Mouse (Mus musculus): ENCODE results near the gene Capn1.

Capn1 gene

DNA sequence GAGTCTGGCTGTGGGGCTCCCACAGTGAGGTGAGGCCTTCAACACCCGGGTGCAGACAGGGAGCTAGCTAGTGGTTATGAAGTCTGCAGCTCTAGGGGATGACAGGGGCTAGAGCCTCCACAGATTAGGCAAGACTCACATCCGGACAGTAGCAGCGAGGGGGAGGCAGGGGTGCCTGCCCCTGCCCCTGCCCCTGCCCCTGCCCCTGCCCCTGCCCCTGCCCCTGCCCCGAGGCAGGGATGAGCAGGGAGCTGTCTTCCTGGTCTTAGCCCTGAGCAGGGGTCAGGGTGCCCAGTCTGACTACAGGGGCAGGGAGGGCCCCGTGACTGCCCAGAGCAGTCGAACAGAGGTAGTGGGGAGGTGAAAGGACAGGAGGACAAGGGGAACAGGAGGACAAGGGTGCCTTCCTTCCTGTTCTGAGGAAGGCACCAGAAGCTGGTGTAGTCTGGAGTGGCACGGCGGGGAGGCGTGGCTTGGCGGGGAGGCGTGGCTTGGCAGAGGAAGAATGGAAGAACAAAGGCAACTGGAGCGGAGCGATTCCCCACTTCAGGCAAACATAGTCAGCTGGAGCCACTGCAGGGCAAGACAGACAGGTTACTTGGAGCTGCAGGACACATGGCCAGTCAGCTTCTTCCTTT lies 26.8 kb downstream of the Capn1 start:
- DNase-seq = peak; percentile 73 to 76

DNA sequence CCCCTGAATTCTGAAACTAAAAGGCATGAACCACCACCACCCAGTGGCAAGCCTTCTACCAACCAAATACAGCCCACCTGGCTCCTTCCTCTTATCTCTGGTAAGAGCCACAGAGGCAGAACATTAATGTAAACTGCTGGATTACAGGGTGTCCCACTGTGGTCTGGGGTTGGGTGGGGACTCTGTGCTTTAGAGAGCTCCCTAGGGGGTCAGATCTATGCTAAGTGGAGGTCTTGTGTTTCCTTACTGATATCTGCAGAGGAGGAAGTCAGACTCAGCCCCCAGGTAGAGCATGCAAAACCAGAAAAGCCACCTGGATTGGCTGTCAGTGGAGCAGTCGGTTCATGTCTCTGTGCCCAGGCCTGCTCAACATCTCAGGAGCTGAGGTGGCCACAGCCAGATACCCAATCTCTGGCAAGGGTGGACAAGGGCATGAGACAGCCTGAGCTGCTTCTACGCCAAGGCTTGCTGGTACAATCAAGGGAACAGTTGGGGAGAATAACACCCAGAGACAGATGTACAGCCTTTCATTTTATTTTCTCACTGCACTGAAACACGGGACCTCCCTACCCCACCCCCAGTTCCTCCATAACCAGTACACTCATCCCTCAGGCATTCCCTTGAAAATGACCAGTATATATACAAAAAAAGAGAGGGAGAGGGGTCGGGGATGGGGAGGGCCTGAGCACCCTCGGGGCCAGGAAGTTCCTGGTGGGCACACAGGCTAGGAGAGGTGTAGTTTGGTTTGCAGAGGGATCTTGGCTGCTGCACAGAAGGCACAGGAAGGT lies 27.5 kb downstream of the Capn1 start:
- peak; percentile 31 to 34 for DNase-seq

DNA sequence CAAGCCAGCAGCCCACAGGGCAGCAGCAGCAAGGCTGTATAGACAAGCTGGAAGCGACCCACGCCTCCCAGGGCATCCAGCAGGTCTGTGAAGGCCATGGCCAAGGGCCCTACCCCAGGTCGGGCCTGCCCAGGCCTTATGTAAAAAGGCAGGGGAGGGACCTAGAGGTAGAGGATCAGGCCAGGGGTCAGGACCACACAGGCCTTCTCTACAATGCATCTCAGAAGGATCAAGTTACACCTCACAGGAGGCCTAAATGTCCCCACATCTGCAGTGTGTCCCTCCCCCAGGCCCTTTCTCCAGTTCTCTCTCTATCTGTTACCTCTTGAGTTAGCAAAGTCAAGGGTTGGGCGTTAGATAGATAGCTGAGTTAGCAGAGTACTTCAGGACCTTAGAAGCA lies 29.7 kb downstream of the Capn1 start, which contains the start of gene Slc22a20:
Gene Slc22a20 (minus strand): TSS at position 101 of the 400 bp plus-strand sequence.
- DNase-seq = no peak

DNA sequence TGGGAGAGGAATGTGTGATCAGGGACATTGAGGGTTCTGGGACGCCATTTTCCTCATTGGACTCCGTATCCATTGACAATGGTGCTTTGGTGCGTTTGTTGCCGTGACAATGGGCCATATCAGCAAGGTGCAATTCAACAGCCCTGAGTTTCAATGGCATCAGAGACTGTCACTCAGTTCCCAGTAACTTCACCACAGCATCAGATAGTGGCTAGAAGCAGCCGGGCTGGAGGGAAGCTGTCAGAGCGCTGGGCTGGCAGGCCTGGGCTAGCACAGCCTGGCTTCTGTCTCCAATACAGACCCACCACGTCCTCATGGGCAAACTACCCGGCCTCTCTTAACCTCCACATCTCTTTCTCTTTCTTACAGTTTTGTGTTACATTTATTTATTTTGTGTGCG lies 35.2 kb downstream of the Capn1 start:
- DNase-seq = no peak

DNA sequence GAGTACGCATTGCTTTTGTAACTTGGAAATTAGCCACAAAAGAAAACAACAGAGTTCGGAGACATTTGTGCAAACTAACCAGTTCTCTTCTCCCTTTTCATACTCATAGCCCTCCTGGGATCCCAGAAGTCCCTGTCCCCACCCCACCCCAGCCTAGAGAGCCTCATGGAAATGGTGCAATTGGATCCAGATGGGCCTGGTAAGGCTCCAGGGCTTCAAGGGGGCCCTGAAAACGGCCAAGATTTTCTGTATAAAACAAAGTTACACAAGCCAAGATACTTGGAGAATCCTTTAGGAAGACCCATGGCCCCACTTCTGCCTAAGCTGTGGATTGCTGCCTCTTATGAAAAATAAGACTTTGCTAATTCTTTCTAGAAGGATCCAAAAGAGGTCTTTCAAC lies 38.0 kb downstream of the Capn1 start:
- no peak for DNase-seq

DNA sequence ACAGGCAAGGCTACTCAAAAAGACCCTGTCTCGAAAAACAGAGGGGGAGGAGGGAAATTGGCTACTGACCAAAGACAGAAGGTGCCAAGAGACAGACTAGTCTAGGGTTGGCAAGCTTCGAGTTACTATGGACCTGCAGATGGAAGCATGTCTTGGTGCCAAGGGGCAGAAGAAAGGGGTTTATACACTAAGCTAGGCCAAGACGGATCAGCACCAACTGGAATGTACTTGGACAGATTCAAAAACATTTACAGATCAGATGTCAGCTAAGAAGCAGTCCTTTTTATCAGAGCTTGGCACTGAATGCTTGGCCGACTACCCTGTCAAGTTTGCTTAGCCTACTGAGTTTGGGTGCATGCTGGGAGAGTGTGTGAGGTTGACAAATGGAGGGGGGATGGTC lies 40.0 kb downstream of the Capn1 start:
- DNase-seq = no peak

DNA sequence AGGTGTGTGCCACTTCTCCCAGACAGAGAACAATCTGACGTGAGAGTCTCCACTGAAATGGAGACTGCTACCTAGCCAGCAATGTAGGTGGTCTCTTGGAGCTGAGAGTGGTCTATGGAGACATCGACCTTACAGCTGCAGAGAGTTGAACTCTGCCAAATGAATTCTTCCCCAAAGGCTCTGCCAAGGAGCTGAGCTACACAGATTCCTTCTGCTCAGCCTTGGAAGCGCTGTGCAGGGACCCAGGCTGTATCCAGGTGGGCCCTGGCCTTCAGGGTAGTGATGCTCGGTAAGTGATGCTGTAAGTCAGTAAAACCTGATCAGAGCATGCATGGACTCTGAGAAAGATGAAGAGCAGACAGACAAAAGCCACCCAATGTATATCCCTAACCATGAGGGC lies 40.6 kb downstream of the Capn1 start:
- DNase-seq = no peak

DNA sequence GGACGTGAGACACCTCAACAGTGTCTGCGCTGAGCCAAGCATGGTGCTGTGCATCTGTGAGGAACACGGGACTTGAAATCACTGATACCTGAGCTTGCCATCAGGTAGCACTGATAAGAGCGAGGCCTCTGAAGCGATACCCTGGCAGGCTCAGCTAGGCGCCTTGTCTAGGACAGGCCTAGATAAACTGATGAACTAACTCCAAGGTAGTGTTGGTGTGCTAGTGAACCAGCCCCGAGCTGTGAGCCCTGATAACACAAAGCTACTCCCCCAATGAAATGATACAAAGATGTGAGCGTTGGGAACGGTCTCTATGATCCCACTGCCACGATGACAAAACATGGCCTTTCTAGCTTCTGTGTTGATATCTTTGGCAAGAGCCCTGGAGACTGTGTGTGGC lies 48.0 kb downstream of the Capn1 start:
- DNase-seq = no peak

DNA sequence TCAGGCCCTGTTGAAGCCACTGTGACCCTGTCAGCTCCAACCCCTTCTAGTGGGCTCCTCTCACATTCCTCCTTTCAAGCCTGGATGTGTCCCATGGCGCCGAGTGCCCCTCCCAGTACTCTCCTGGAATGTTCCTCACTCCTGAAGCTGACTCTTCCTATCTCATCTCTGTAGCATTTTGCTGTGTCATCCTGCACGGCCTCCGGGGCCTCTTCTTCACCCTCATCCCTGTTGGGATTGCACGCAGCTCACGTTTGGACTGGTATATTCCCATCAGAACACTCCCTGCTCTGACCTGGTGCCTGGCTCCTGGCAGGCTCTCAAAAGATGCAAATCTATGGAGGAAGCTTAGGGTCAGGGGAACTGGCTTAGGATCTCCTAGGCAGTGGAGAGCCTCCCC lies 48.9 kb downstream of the Capn1 start:
- no peak for DNase-seq

DNA sequence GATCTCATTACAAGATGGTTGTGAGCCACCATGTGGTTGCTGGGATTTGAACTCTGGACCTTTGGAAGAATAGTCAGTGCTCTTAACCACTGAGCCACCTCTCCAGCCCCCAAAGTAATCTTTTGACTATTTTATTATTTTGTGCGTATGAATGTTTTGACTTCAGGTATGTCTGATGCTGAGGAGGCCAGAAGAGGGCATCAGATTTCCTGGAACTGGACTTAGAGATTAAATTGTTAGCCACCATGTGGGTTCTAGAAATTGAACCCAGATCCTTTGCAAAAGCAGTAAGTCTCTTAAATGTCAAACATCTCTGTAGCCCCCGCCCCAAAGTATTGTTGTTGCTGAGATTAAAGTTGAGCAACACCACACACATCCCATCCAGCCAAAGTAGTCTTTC lies 49.8 kb downstream of the Capn1 start:
- no peak for DNase-seq

DNA sequence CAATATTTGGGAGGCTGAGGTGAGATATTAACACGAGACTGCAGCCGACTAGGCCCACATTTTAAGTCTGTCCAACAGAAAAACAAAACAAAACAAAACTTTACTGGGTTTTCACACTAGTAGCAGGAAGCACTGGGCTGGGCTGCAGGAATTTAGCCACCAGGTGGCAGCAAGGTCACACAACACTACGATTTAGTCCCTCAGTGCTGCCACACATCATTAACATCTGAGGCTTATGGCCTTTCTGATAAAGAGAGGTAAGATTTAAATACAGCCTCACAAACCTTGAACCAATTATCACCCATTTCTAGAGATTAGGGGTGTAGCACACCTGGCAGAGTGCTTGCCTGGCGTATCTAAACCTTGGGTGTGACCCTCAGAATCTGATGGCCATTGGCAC lies 50.4 kb downstream of the Capn1 start:
- DNase-seq = peak; percentile 83

DNA sequence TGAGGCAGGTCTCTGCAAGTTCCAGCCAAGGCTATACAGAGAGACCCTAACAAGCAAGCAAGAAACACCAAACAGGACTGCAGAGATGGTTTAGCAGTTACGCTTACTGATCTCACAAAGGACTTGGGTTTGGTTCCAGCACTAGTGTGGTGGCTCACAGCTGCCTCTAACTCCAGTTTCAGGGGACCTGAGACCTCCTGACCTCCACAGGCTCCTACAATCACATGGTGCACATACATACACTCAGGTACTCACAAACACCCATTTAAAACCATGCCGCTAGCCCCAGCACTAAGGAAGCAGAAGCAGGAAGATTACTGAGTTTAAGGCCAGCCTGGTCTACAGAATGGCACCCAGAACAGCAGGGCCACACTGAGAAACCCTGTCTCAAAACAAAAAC lies 50.9 kb downstream of the Capn1 start:
- peak; percentile 12 to 13 for DNase-seq

DNA sequence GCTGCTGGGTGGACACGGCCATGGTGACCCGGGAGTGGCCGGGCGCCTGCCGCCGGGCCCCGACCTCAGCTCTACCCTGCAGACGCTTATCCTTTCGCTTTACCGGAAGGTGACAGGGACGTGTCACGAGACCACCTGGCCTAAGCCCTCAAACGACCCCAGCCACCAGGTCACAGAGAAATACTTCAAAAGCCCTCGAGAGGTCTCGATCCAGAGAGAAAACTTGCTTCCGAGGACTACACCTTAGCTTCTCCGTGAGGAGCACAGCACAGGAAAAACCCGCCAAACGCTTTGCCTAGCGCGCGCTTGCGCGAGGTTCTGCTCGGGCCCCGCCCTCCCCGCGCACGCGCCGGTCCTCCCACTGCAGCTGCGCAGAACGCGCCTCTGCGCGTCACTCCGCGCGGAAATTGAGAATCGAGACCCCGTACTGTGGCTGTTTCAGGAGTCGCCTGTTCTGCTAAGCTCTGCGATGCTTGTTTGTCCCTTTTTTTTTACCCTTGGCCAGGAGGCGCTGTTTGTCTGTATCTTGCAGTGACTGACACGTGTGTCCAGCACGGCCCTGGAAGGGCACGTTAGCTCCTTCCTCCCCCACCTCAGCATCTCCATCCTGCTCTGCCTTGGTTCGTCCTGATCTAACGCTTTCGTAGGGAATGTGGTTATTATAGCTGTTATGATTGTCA lies 51.7 kb downstream of the Capn1 start, which contains the start of gene Pola2:
Gene Pola2 (minus strand): TSS at position 320 of the 680 bp plus-strand sequence.
- DNase-seq = peak; percentile 92 to 94

DNA sequence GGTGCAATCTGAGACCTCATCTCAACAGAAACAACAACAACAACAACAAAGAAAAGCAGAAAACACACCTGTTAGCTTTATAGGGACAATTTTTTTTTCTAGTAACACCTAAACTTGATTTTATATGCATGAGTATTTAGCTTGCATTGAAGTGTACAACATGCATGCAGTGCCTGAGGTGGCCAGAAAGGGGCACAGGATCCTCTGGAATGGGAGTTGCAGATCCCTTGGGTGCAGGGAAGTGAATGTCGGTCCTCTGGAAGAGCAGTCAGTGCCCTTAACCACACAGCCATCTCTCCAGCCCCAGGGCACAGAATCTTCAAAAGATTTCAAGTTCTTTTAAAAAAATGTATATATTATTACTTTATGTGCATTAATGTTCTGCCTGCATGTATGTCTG lies 53.0 kb downstream of the Capn1 start:
- DNase-seq = no peak

DNA sequence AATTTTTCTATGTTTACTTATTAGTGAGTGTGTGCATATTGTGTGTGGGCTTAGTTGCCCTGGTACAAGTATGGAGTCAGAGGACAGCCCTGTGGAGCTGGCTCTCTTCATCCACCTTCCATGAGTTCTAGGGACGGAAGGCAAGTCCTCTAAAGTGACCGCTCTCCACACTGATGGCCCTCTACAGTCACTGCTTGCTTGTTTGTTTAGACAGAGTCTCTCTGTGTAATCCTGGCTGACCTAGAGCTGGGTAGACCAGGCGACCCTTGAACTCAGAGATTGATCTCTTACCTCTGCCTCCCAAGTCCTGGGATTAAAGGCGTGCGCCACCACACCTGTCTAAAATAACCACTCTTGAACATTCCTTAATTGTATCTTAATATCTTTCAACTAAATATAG lies 58.3 kb downstream of the Capn1 start:
- no peak for DNase-seq

DNA sequence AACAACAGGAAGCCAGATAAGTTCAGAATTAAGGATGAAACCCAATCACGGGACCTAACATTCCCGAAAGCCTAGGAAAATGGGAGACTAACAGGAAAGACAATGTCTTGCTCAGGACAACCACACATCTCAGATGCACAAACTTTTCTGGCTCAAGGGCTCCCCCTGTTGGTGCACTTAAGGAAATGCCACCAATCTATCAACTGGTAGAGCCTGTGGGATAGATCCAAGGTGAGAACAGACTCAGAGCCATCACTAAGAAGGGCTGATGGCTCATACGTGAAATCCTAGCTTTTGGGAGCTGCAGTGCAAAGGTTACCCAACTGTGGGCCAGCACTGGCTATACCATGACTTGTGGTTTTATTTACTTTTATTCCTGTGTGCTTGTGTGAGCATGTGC lies 59.0 kb downstream of the Capn1 start:
- DNase-seq = peak; percentile 84

DNA sequence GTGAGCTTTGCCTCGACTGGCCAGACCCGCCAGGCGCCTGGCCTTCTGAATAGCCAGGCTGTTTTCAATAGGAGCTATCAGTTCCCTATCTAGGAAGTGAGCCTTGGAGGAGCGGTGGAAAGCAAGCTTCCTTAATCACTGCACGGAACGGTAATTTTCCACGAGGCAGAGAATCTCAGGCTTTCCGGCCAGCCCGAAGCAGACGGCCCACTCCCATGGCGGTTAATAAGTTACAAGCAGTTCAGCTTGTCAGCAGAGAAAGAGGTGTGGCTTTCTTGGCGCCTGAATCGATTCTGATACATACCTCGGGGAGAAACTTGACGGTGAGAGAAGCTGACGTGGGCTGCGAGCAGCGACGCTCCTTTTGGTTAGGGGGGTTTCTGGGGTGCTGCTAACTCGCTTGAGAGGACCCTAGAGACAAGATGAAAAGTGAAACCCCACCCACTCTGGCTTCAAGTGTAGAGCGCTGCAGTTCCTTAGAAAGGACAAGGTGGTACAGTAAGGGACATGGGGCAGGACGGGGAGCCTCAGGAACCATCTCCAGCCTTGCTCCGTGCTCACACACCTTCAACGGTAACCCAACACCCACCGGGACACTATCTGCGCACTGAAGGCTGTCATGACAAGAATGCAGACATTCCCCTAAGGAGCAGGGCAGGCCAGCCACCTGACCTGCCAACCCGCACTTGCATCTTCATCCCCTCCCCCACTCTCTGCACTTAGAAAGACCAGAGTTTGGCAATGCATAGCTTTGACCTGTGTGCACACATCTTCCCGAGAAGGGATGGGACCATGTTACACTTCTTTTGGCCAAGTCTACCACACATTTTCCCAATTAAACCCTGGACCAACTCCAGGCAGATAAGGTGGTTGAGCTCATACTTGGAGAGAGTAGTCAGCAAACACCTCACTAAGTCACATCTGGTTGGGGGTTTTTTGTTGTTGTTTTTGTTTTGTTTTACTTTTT lies 59.7 kb downstream of the Capn1 start:
- no peak for DNase-seq

DNA sequence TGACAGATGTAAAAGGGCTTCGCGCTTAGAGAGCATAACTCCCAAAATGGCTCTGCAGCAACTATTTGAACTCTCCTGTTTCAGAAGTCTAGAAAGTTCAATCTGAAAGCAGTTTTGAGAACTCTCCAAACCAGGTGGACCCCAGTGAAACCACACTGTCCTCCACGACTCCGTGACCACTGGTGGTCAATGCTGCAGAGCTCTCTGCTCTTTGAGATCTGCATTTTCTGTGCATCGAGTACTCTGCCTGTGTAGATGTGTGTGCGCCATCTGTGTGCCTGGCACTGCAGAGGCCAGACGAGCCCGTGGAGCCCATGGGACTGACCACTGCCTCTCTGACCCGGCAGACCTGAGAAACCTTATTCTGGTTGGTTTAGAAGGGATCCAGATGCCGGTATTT lies 60.8 kb downstream of the Capn1 start:
- DNase-seq = no peak

DNA sequence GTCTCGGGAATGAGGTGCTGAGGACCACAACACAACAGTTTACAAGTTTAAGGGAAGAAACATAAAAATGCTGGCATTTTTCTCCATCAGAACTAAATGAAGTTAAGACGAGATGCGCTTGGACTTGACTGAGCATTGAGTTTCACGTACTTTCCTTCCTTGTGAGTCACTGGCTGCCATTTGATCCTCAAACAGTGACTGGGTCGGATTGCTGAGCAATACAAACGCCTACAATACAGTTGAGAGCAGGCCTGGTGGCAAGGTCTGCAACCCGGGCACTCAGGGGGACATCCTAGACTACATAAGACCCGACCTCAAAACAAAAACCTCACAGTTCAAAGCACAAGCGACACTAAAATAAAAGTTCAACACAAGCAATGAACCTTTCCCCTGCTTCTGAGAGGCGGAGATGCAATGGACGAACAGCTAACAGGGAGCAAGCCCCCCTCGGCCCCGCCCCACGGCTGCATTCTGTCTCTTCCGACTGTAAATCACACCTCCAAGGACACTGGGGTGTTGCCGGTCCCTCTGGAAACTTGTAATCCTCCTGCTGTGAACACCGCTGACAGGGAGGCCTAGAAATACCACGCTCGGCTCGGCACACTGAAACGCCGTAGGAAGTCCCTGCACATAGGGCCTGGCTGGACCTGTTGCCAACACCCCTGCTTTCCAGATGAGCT lies 61.5 kb downstream of the Capn1 start:
- DNase-seq = no peak

DNA sequence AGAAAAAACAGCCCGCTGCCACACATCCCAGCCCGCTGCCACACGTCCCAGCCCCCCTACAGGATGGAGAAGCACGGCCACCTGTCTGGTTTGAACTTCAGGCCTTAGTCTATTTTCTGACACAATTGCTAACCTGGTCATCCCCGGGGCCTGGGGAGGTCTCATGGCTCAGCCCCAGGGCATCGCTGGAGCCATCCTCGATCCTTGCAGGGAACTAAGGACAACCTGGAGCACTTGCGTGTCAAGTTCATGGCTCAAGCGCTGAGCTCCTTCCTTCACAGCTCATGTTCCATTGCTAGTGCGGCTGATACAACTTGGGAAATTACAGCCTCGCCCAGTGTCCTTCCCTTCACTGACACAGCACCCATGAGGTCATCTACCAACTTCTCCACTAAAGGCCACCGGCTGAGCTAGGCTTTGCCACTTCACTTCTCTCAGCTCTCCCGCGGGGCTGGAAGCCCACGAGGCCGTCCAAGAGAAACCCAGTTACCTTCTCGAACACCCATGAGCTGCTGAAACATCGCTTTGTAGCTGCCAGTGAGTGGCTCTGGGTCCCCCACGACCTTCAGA lies 62.4 kb downstream of the Capn1 start:
- DNase-seq = no peak

DNA sequence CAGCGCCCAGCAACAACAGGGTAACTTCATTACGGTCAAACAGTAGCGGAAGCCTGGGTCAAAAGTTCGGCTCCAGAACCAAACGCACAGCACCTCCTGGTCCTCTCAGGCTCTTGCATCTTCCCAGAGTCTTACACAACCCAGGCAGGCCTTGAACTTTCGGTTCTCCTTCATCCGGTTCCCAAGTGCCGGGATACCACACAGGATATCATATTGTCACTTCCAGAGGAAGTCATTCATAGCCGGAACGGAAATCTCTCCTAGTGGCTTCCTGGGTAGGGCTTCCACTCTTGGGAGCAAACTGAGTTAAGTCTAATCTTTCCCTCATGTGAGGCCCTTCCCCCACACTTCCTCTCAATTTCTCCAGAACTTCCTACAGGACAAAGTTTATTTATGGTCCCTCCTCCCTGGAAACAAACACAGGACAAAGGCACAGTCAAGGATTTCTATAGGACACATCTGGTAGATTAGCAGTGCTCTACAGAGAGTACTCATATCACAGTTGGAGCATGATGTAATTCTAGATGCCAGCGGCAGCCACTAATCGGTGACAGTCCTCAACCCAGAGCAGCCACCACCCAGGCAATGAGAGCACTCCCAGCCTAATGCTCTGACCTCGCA lies 63.5 kb downstream of the Capn1 start:
- no peak for DNase-seq

Measured in B cell, adult 2 months (primary cell).